In genomic region chr8:121084210-121084951, GRCm38 (mm10) we compare ENCODE assay signal across 8 mouse cellular contexts. TPM values are rescaled to one million over a fixed set of nuclear protein-coding genes. Genes with fewer than 3 reads are reported as not detected.
DNase-seq lines count a peak whose midpoint lies in the region; ATAC-seq and TF ChIP-seq lines count a peak whose summit lies in the region.

Gene Foxf1 (plus strand): TSS chr8:121084386.

- H3K4me1 ChIP-seq in ES-Bruce4 (ENCODE audit: control insufficient read depth, insufficient read depth, low read length) = no peaks in the 10 kb centered on the region
- H3K4me1 ChIP-seq in heart, embryonic 12.5 days (replicated peaks) = peaks cover 25% of the 10 kb centered on the region
- peaks cover 40% of the 10 kb centered on the region for H3K4me1 ChIP-seq in limb, embryonic 13.5 days
- peaks cover 26% of the 10 kb centered on the region for H3K4me1 ChIP-seq in midbrain, embryonic 15.5 days

- peaks cover 68% of the 10 kb centered on the region for H3K27me3 ChIP-seq in ES-Bruce4 (ENCODE audit: control insufficient read depth, insufficient read depth, low read length, poor library complexity, severe bottlenecking)
- peaks cover 97% of the 10 kb centered on the region for H3K27me3 ChIP-seq in heart, embryonic 12.5 days (replicated peaks)
- H3K27me3 ChIP-seq in limb, embryonic 13.5 days = peaks cover 99% of the 10 kb centered on the region
- H3K27me3 ChIP-seq in midbrain, embryonic 15.5 days (replicated peaks) = peaks cover 96% of the 10 kb centered on the region

- H3K36me3 ChIP-seq in ES-Bruce4 (ENCODE audit: control insufficient read depth, insufficient read depth, low read length, poor library complexity, severe bottlenecking) = no peaks in the 10 kb centered on the region
- no peaks in the 10 kb centered on the region for H3K36me3 ChIP-seq in heart, embryonic 12.5 days
- H3K36me3 ChIP-seq in limb, embryonic 13.5 days = no peaks in the 10 kb centered on the region
- no peaks in the 10 kb centered on the region for H3K36me3 ChIP-seq in midbrain, embryonic 15.5 days (replicated peaks)

- H3K27ac ChIP-seq in ES-Bruce4 (ENCODE audit: insufficient read depth, low read length) = no peak within 1 kb of the TSS
- H3K27ac ChIP-seq in heart, embryonic 12.5 days (ENCODE audit: poor library complexity, severe bottlenecking) = no peak within 1 kb of the TSS
- H3K27ac ChIP-seq in limb, embryonic 13.5 days = no peak within 1 kb of the TSS
- H3K27ac ChIP-seq in midbrain, embryonic 15.5 days = no peak within 1 kb of the TSS

- TF ChIP-seq CTCF in ES-Bruce4 (IDR thresholded peaks at IDR 0.05; ENCODE audit: low read depth, low read length) = no peak

- H3K4me2 ChIP-seq in heart, embryonic 12.5 days = peak within 1 kb of the TSS; percentile 96
- H3K4me2 ChIP-seq in limb, embryonic 13.5 days (replicated peaks) = peak within 1 kb of the TSS; percentile 99
- H3K4me2 ChIP-seq in midbrain, embryonic 15.5 days = peak within 1 kb of the TSS; percentile 59

- no peaks in the 10 kb centered on the region for H3K9me3 ChIP-seq in ES-Bruce4 (replicated peaks; ENCODE audit: control insufficient read depth, insufficient read depth, low read length, poor library complexity, severe bottlenecking)
- H3K9me3 ChIP-seq in heart, embryonic 12.5 days (replicated peaks) = no peaks in the 10 kb centered on the region
- H3K9me3 ChIP-seq in limb, embryonic 13.5 days = no peaks in the 10 kb centered on the region
- no peaks in the 10 kb centered on the region for H3K9me3 ChIP-seq in midbrain, embryonic 15.5 days

- H3K9ac ChIP-seq in ES-Bruce4 (ENCODE audit: low read depth, poor library complexity, severe bottlenecking) = peak within 1 kb of the TSS; percentile 56
- H3K9ac ChIP-seq in heart, embryonic 12.5 days = peak within 1 kb of the TSS; percentile 56
- H3K9ac ChIP-seq in limb, embryonic 13.5 days = peak within 1 kb of the TSS; percentile 63
- H3K9ac ChIP-seq in midbrain, embryonic 15.5 days = no peak within 1 kb of the TSS

- ATAC-seq in heart, embryonic 12.5 days (ENCODE audit: insufficient number of reproducible peaks, low FRiP score) = peak; percentile 50; the same call in 1 of the 2 replicates
- peak; percentile 9; the same call in 1 of the 2 replicates for ATAC-seq in limb, embryonic 13.5 days (ENCODE audit: low FRiP score, low read depth)
- no peak for ATAC-seq in midbrain, embryonic 15.5 days (replicated peaks)

- no peak for TF ChIP-seq POLR2A in ES-Bruce4 (IDR thresholded peaks at IDR 0.05; ENCODE audit: insufficient read depth, low read length)

- peak; percentile 50 for DNase-seq in MN1 (ENCODE audit: low spot score)
- DNase-seq in thymus, postnatal 14 days = no peak
- DNase-seq in frontal cortex, postnatal 10 days (ENCODE audit: low spot score in 2 of 2) = no peak
- DNase-seq in frontal cortex, postnatal 36 days (ENCODE audit: low spot score in 2 of 2) = no peak

- peak within 1 kb of the TSS; percentile 53 for H3K4me3 ChIP-seq in ES-Bruce4 (ENCODE audit: low read depth, low read length)
- H3K4me3 ChIP-seq in heart, embryonic 12.5 days = peak within 1 kb of the TSS; percentile 62
- peak within 1 kb of the TSS; percentile 56 for H3K4me3 ChIP-seq in limb, embryonic 13.5 days
- peak within 1 kb of the TSS; percentile 32 for H3K4me3 ChIP-seq in midbrain, embryonic 15.5 days

- under 1% methylated on average over 59 of the region's 83 CpGs for WGBS in heart, embryonic 12.5 days
- under 1% methylated on average over 48 of the region's 83 CpGs for WGBS in limb, embryonic 13.5 days
- under 1% methylated on average over 62 of the region's 83 CpGs for WGBS in midbrain, embryonic 15.5 days

- no peak for TF ChIP-seq EP300 in ES-Bruce4 (IDR thresholded peaks at IDR 0.05; ENCODE audit: insufficient read depth, low read depth, low read length)

RNA-seq across cellular contexts. Expression of gene Foxf1, which starts in this region (rescaled TPM):
- polyA plus RNA-seq in ES-Bruce4 (2011; ENCODE audit: insufficient read depth, insufficient read length, low read depth, missing spikeins) = 0.33 TPM in 1 of 2 replicates, not detected in the other
- 0.68 and 3.7 TPM in 2 replicates for polyA plus RNA-seq in heart, embryonic 12.5 days (2016; fragmentation: Nextera tagmentation; extraction: Ambion mirVana)
- polyA plus RNA-seq in limb, embryonic 13.5 days (2015; fragmentation: Nextera tagmentation; extraction: Ambion mirVana) = 0.43 and 0.86 TPM in 2 replicates
- polyA plus RNA-seq in midbrain, embryonic 15.5 days (2015; fragmentation: Nextera tagmentation; extraction: Ambion mirVana) = 1.0 and 1.6 TPM in 2 replicates

Comparison
In these comparisons a context has a peak if more than half of its experiments do, and no peak if none do; other contexts are left out.
1. Peak in ATAC-seq, H3K4me3 ChIP-seq, H3K9ac ChIP-seq and H3K4me2 ChIP-seq in limb, embryonic 13.5 days; RNA of the gene not detected or under 1 TPM.